Mouse (Mus musculus): ENCODE data around the gene Mycbp.
"Not testable (repeated sequence)": the region's sequence is repeated elsewhere in the genome, so short reads cannot be mapped to it uniquely, and the experiment has no call there.

The Mycbp gene

DNA sequence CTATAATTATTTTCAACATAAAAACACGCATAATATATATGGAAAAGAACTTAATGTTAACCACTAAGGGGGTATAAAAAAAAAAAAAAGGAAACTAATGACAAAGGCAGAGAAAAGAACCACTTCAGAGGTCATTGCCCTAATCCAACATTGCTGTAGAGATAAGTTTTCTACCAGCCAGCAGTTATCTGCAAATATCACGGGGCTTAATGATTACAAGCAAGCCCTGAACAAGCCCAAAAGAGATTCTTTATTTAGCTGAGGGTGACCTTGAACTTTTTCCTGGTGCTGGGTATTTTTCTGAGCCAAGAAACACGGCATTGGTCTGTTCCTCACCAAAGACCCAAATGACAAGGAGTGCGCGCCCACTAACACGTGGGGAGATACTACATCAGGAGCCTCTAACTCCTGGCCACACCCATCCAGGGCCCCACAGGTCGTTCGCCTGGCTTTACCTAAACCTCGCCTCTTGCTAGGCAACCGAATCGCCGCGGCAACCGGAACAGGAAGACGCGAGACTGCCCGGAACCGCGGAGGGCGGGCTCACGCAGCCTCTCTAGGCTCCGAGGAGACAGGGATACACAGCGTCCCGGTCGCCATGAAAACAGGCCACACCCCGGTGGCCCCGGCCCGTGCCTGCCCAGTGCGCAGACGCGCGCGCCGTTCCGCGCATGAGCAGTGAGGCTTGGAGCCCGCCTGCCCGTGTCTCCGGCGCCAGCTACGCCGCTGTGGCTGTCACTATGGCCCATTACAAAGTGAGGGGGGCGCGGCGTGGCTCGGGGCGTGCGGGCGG lies at the start of gene Mycbp:
Gene Mycbp (plus strand): TSS at position 500 of the 793 bp plus-strand sequence.
- DNase-seq = peak; percentile 98

GRCm38 (mm10) chr4:123856888-123857287 lies 47.7 kb upstream of the Mycbp start:
- no peak for DNase-seq

GRCm38 (mm10) chr4:123858090-123858489 lies 46.5 kb upstream of the Mycbp start:
- no peak for DNase-seq

- DNase-seq = no peak
These were observed 45.3 kb upstream of the Mycbp start, which contains the start of gene 4933427I04Rik for GRCm38 (mm10) chr4:123859379-123859778. 4933427I04Rik (plus strand) TSS chr4:123859679.

GRCm38 (mm10) chr4:123859803-123860202 lies 44.8 kb upstream of the Mycbp start:
- no peak for DNase-seq

DNA sequence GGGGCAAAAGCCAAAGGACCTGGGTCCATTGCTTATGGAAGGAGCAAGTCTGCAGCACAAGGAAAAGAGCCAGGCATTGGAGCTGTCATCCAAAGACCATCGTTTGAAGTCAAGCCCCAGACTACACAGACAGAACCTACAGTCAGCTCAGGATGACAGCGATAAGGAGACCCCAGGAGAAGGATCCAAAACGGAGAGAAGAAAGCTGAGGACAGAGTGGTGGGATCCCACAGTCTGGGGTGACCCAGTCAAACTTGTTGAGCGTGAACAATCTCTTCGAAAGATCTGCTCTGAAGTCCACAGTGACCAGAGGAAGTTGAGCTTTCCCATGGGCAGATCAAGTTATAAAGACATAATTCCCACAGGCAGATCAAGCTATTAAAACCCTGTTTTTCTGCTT lies 44.0 kb upstream of the Mycbp start:
- no peak for DNase-seq

GRCm38 (mm10) chr4:123893726-123894125 lies 10.9 kb upstream of the Mycbp start:
- DNase-seq = no peak

- DNase-seq = no peak
These were observed 10.3 kb upstream of the Mycbp start for GRCm38 (mm10) chr4:123894295-123894694.

GRCm38 (mm10) chr4:123898696-123899095 lies 5.9 kb upstream of the Mycbp start:
- DNase-seq = no peak

GRCm38 (mm10) chr4:123903432-123903831 lies 1.2 kb upstream of the Mycbp start:
- DNase-seq = no peak

DNA sequence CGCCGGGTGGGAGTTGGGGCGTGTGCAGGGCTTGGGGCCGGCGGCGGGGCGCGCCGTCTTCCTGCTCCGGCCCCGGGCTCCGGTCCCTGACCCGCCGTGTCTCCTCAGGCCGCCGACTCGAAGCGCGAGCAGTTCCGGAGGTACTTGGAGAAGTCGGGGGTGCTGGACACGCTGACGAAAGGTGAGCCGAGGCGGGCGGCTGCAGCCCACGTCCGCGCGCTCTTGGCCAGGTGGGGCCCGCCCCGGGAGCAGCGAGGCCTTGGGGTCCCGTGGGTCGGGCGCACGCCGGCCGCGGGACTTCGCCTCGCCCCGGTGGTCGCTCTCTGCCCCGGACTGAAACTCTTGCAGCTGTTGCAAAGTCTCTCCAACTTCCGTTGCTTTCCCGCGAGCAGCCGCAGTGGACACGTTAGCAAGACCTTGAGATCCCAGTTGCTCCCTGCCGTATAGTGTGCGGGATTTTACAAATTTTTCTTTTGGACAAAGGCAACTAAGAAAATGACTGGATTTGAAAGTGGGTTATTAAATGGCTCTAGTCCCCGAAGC lies 565 bp downstream of the Mycbp start:
- no peak for DNase-seq

- DNase-seq = no peak
These were observed 6.9 kb downstream of the Mycbp start for GRCm38 (mm10) chr4:123911503-123911902.

GRCm38 (mm10) chr4:123912431-123912830 lies 7.8 kb downstream of the Mycbp start:
- no peak for DNase-seq

GRCm38 (mm10) chr4:123916748-123917547 lies 12.3 kb downstream of the Mycbp start, which contains the start of gene Rragc:
Rragc (plus strand) TSS chr4:123917446.
- DNase-seq = peak; percentile 100

DNA sequence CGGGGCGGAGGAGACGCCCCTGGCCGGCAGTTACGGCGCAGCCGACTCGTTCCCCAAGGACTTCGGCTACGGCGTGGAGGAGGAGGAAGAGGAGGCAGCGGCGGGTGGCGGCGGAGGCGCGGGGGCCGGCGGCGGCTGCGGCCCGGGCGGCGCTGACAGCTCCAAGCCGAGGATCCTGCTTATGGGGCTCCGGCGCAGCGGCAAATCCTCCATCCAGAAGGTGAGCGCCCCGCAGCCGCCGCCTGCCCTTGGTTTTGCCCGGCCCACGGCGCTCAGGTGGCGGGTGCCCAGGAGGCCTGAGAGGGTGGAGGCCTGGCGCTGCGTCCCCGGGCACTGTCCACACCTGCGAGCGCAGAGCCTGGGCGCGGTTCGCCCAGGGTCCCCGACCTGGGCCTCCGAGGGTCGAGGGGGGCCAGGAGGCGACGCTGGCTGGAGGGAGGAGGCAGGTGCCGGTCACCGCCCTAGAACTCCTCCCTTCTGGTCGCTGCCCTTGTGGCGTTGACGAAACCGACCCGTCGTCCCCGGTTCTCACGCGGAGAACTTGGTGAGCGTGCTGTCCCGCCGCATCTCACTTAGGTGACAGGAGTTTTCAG lies 13.0 kb downstream of the Mycbp start, which contains the start of gene 4930535I16Rik:
Gene 4930535I16Rik (minus strand): TSS at position 475 of the 593 bp plus-strand sequence.
- DNase-seq = no peak

DNA sequence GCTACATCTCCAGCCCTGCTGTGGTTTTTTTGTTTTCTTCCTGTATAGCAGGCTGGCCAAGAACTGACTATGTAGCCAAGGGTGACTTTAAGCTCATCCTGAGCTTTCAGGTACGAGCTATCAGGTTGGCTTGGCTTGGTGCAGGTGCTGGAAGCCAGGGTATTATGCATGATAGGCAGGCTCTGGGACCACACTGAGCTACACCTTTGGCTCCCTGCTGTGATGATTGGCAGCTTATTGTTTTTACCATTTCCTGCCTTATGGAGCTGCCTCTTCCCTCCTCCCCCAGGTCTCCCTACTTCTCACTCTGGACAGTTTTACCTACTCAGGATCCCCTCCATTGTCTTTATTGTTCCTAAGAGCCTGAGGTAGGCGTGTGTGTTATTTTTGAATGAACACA lies 14.2 kb downstream of the Mycbp start:
- no peak for DNase-seq

GRCm38 (mm10) chr4:123921055-123921565 lies 16.5 kb downstream of the Mycbp start:
- no peak for DNase-seq

GRCm38 (mm10) chr4:123927961-123928360 lies 23.3 kb downstream of the Mycbp start:
- DNase-seq = peak; percentile 62

- no peak for DNase-seq
These were observed 25.4 kb downstream of the Mycbp start for GRCm38 (mm10) chr4:123929994-123930393.

GRCm38 (mm10) chr4:123934306-123934705 lies 29.7 kb downstream of the Mycbp start:
- peak; percentile 61 for DNase-seq

- DNase-seq = no peak
These were observed 31.4 kb downstream of the Mycbp start for GRCm38 (mm10) chr4:123936059-123936458.

DNA sequence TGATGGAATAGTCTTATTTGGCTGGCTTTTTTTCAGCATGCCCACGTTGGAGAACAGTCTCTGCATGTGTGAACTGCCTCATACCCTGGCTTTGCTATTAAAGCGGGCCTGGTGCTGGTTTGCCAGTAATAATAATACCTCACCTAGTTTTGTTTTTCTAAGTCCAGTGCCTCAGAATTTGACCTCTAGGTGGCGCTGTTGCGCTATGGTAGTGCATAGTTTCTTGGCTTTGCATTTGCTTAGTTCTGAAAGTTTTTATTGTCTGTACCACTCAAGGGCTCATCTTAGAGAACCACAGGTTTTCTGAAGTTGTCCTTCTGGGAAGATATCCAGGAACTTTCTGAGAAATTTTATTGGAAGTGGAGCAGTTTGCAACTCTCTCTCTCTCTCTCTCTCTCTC lies 35.2 kb downstream of the Mycbp start:
- peak; percentile 55 for DNase-seq

GRCm38 (mm10) chr4:123940878-123941277 lies 36.2 kb downstream of the Mycbp start:
- DNase-seq = not testable (repeated sequence)
